Mouse (Mus musculus) liver, embryonic 13.5 days (tissue): ENCODE measurements around the gene Amy2a1. TPM values are rescaled to one million over a fixed set of nuclear protein-coding genes. Genes with fewer than 3 reads are reported as not detected.
"Not testable (repeated sequence)": the region's sequence is repeated elsewhere in the genome, so short reads cannot be mapped to it uniquely, and the experiment has no call there.

Experiments
- ATAC-seq: fragments of 200-750 bp; cut with Nextera tagmentation; 2 replicates; pipeline ENCODE4 v1.8.0; 2017; ENCODE audit warnings: low read depth, mild to moderate bottlenecking, moderate number of reproducible peaks, moderate library complexity
- DNase-seq: peaks from one replicate; pipeline ENCODE4 v3.0.0; 2022
- H3K27ac ChIP-seq: fragments of 300-500 bp; sonication (generic); 2 replicates; pipeline ENCODE4 v1.5.1; 2015; ENCODE audit warnings: moderate library complexity, mild to moderate bottlenecking, inconsistent platforms
- H3K27me3 ChIP-seq: fragments of 300-500 bp; sonication (generic); 2 replicates; pipeline ENCODE4 v1.6.1; 2015; ENCODE audit warnings: mild to moderate bottlenecking, inconsistent platforms
- H3K36me3 ChIP-seq: fragments of 300-500 bp; sonication (generic); 2 replicates; pipeline ENCODE4 v1.6.1; 2015; ENCODE audit warnings: mild to moderate bottlenecking, inconsistent platforms
- H3K4me1 ChIP-seq: fragments of 300-500 bp; sonication (generic); replicated peaks from 2 replicates; pipeline ENCODE4 v1.6.1; 2015; ENCODE audit warnings: inconsistent platforms
- H3K4me2 ChIP-seq: fragments of 300-500 bp; sonication (generic); 2 replicates; pipeline ENCODE4 v1.6.1; 2015; ENCODE audit warnings: inconsistent platforms, mild to moderate bottlenecking, moderate library complexity
- H3K4me3 ChIP-seq: fragments of 300-500 bp; sonication (generic); replicated peaks from 2 replicates; pipeline ENCODE4 v1.5.1; 2015; ENCODE audit warnings: mild to moderate bottlenecking, inconsistent platforms
- H3K9ac ChIP-seq: fragments of 300-500 bp; sonication (generic); 2 replicates; pipeline ENCODE4 v1.6.1; 2015; ENCODE audit warnings: mild to moderate bottlenecking, inconsistent platforms
- H3K9me3 ChIP-seq: fragments of 300-500 bp; sonication (generic); replicated peaks from 2 replicates; pipeline ENCODE4 v1.6.1; 2016; ENCODE audit warnings: inconsistent platforms
- WGBS: fragments of 180-500 bp; shearing (Covaris S2); methylation state at CpG from one replicate; pipeline ENCODE4 v1.1.7; 2015; ENCODE audit not compliant: insufficient replicate concordance; 5-methylcytosine and 5-hydroxymethylcytosine counted together
- polyA plus RNA-seq: library from polyadenylated mRNA; unstranded; fragments of >200 nt; fragmentation: Nextera tagmentation; extraction: Ambion mirVana; gene quantifications from 2 replicates; pipeline ENCODE4 v1.2.1, GENCODE M21; 2015

The Amy2a1 gene
- polyA plus RNA-seq, result 1.6 and 4.7 TPM in 2 replicates

GRCm38 (mm10) chr3:113532328-113532727, at the start of gene Amy2a1:
Amy2a1 (minus strand) TSS chr3:113532428.
- not testable (repeated sequence) for H3K36me3 ChIP-seq, H3K27me3 ChIP-seq, ATAC-seq, H3K27ac ChIP-seq, H3K9me3 ChIP-seq, H3K4me3 ChIP-seq, H3K4me2 ChIP-seq, H3K4me1 ChIP-seq, H3K9ac ChIP-seq, DNase-seq
- 72% methylated on average over 3 of the region's 3 CpGs for WGBS

- 64% methylated on average over 4 of the region's 4 CpGs for WGBS
- peak; percentile 77 for ATAC-seq
- no peak overlapping the region for H3K4me2 ChIP-seq
- no peaks in the 10 kb centered on the region for H3K27me3 ChIP-seq
- H3K9ac ChIP-seq, result no peak overlapping the region
- H3K4me3 ChIP-seq, result no peak overlapping the region
- no peaks in the 10 kb centered on the region for H3K9me3 ChIP-seq
- H3K4me1 ChIP-seq, result no peaks in the 10 kb centered on the region
- H3K27ac ChIP-seq, result no peak overlapping the region
- H3K36me3 ChIP-seq, result no peaks in the 10 kb centered on the region
- DNase-seq, result no peak
Observed at GRCm38 (mm10) chr3:113574578-113574977, 42.4 kb upstream of the Amy2a1 start.

- Histone ChIP-seq H3K4me3 (no peak overlapping the region), H3K9me3 (no peaks in the 10 kb centered on the region), H3K36me3 (no peaks in the 10 kb centered on the region), H3K9ac (no peak overlapping the region), H3K4me2 (no peak overlapping the region), H3K27ac (no peak overlapping the region), H3K4me1 (no peaks in the 10 kb centered on the region), H3K27me3 (no peaks in the 10 kb centered on the region)
- ATAC-seq (peak; percentile 70), DNase-seq (no peak)
- WGBS, result 55% methylated on average over 2 of the region's 2 CpGs
Observed at GRCm38 (mm10) chr3:113574138-113574537, 41.9 kb upstream of the Amy2a1 start.

- Histone ChIP-seq H3K27me3 (no peaks in the 10 kb centered on the region), H3K27ac (no peak overlapping the region), H3K4me2 (no peak overlapping the region), H3K9me3 (no peaks in the 10 kb centered on the region), H3K4me1 (no peaks in the 10 kb centered on the region), H3K36me3 (no peaks in the 10 kb centered on the region), H3K9ac (no peak overlapping the region), H3K4me3 (no peak overlapping the region)
- no peak for ATAC-seq
- DNase-seq, result no peak
- 66% methylated on average over 3 of the region's 3 CpGs for WGBS
Observed at GRCm38 (mm10) chr3:113572158-113572557, 39.9 kb upstream of the Amy2a1 start.

- no peaks in the 10 kb centered on the region for H3K9me3 ChIP-seq
- H3K4me2 ChIP-seq, result no peak overlapping the region
- H3K27me3 ChIP-seq, result no peaks in the 10 kb centered on the region
- no peaks in the 10 kb centered on the region for H3K36me3 ChIP-seq
- ATAC-seq (no peak), DNase-seq (no peak)
- no peak overlapping the region for H3K27ac ChIP-seq
- H3K4me1 ChIP-seq, result no peaks in the 10 kb centered on the region
- no peak overlapping the region for H3K4me3 ChIP-seq
- no peak overlapping the region for H3K9ac ChIP-seq
Observed at GRCm38 (mm10) chr3:113539692-113540091, 7.5 kb upstream of the Amy2a1 start.

Other genes with a start within 250 kb of the Amy2a1 start
- gene Amy2a4, start 241.0 kb downstream of the Amy2a1 start, polyA plus RNA-seq, result 0.37 TPM in 1 of 2 replicates, not detected in the other
- 0.37 TPM in 1 of 2 replicates, not detected in the other for gene Amy2a3, start 208.4 kb downstream of the Amy2a1 start, polyA plus RNA-seq
- gene Amy2a2, start 175.8 kb downstream of the Amy2a1 start, polyA plus RNA-seq, result 0.37 TPM in 1 of 2 replicates, not detected in the other
- 6.5 and 7.3 TPM in 2 replicates for gene Amy1, start 74.3 kb upstream of the Amy2a1 start, polyA plus RNA-seq
- gene Rnpc3, start 97.7 kb upstream of the Amy2a1 start, polyA plus RNA-seq, result 18.5 and 24.3 TPM in 2 replicates